Comparison of ENCODE assay signal across 28 mouse cellular contexts in the genomic region with DNA sequence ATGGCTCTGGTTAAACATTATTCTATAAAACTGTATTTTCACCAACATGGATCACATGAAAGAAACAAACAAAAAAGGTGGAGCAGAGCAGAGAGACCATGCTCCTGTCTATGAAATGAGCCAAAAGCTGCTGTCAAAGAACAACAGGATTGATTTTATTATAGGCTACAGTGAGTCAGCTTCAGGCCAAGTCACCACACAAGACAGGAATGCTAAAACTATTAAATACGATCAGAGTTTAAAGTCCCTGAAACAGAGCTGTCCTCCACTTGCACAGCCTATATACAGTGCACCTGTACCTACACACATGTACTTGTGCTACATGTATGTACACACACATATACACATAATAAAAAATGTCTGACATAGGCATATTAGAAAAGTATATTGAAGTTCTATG.
"Had no signal": no experiment of that assay in that cellular context is flagged by ENCODE, and none has a peak within 500 bp of the region (broad histone marks: within the 10 kb centered on the region; RNA-seq: fewer than 3 reads in every experiment).

No protein-coding gene starts in this region.

- H3K27ac ChIP-seq: embryonic facial prominence, embryonic 10.5 days; embryonic facial prominence, embryonic 12.5 days; embryonic facial prominence, embryonic 13.5 days; embryonic facial prominence, embryonic 15.5 days; forebrain, embryonic 10.5 days; forebrain, embryonic 12.5 days; forebrain, embryonic 13.5 days; forebrain, embryonic 15.5 days; gastrocnemius, adult 2 months; heart, adult 2 months had no signal

- ATAC-seq: forebrain, embryonic 13.5 days; forebrain, embryonic 14.5 days; forebrain, embryonic 15.5 days; forebrain, embryonic 16.5 days; forebrain, postnatal 0 days had no signal

- DNase-seq: cerebellum, adult 8-10 months; cerebellum, adult 9-10 months; cerebellum, adult 9-11 months; cerebellum, postnatal 10 days; cerebellum, postnatal 14 days; cerebellum, postnatal 25 days; cerebellum, postnatal 36 days; embryo, embryonic 11 days; forebrain, postnatal 0 days; gastrocnemius, adult 2 months; gastrocnemius, postnatal 10 days; gastrocnemius, postnatal 14 days; gastrocnemius, postnatal 25 days; gastrocnemius, postnatal 36 days; heart, adult 11 months; heart, adult 18-20 months; heart, adult 2 months had no signal

- H3K27me3 ChIP-seq: embryonic facial prominence, embryonic 12.5 days; embryonic facial prominence, embryonic 13.5 days; embryonic facial prominence, embryonic 15.5 days; forebrain, embryonic 12.5 days; forebrain, embryonic 13.5 days; forebrain, embryonic 15.5 days had no signal

- H3K4me1 ChIP-seq: embryonic facial prominence, embryonic 10.5 days; embryonic facial prominence, embryonic 12.5 days; embryonic facial prominence, embryonic 13.5 days; embryonic facial prominence, embryonic 15.5 days; forebrain, embryonic 10.5 days; forebrain, embryonic 12.5 days; forebrain, embryonic 13.5 days had no signal

- H3K4me2 ChIP-seq: embryonic facial prominence, embryonic 12.5 days; embryonic facial prominence, embryonic 13.5 days; embryonic facial prominence, embryonic 15.5 days; forebrain, embryonic 12.5 days; forebrain, embryonic 13.5 days; forebrain, embryonic 15.5 days had no signal

- H3K4me3 ChIP-seq: embryonic facial prominence, embryonic 10.5 days; embryonic facial prominence, embryonic 12.5 days; embryonic facial prominence, embryonic 13.5 days; embryonic facial prominence, embryonic 15.5 days; erythroblast, embryonic 14.5 days; forebrain, embryonic 10.5 days; forebrain, embryonic 12.5 days; forebrain, embryonic 13.5 days; forebrain, embryonic 15.5 days; gastrocnemius, adult 2 months; heart, adult 2 months had no signal

- H3K9me3 ChIP-seq: embryonic facial prominence, embryonic 10.5 days; embryonic facial prominence, embryonic 12.5 days; embryonic facial prominence, embryonic 13.5 days; embryonic facial prominence, embryonic 15.5 days; forebrain, embryonic 10.5 days; forebrain, embryonic 12.5 days; forebrain, embryonic 13.5 days; forebrain, embryonic 15.5 days had no signal

- H3K36me3 ChIP-seq: embryonic facial prominence, embryonic 12.5 days; embryonic facial prominence, embryonic 15.5 days; forebrain, embryonic 12.5 days had no signal

- H3K9ac ChIP-seq: embryonic facial prominence, embryonic 12.5 days; embryonic facial prominence, embryonic 13.5 days; embryonic facial prominence, embryonic 15.5 days; forebrain, embryonic 12.5 days; forebrain, embryonic 13.5 days; forebrain, embryonic 15.5 days; forebrain, postnatal 0 days had no signal
